Mouse (Mus musculus): ENCODE data around the gene Cipc. TPM values are rescaled to one million over a fixed set of nuclear protein-coding genes. Genes with fewer than 3 reads are reported as not detected.

The Cipc gene
- polyA plus RNA-seq, 1 experiment from 2014 or later: 3.2 TPM

- H3K4me1 ChIP-seq (replicated peaks; ENCODE audit: control insufficient read depth, insufficient read depth, low read length): 0 out of 2 replicates have a peak, but pooled peaks cover 5% of the 10 kb centered on the region
- WGBS: 29% methylated on average over 8 of the region's 8 CpGs
- no peak for TF ChIP-seq CTCF (IDR thresholded peaks at IDR 0.05; ENCODE audit: low read depth)
- H3K9me3 ChIP-seq (ENCODE audit: control insufficient read depth): no peaks in the 10 kb centered on the region
- H3K4me2 ChIP-seq (replicated peaks; ENCODE audit: low read depth): no peak overlapping the region
- no peak overlapping the region for H3K9ac ChIP-seq (ENCODE audit: low read depth, low read length)
- H3K27ac ChIP-seq (ENCODE audit: low read depth, low read length): no peak overlapping the region
- H3K27me3 ChIP-seq (replicated peaks; ENCODE audit: control insufficient read depth, insufficient read depth, low read length): peaks cover 16% of the 10 kb centered on the region; the same call in 1 of the 2 replicates
- H3K4me3 ChIP-seq (ENCODE audit: low read depth, low read length): no peak overlapping the region
- no peak for ATAC-seq
- H3K36me3 ChIP-seq (ENCODE audit: control insufficient read depth, insufficient read depth): no peaks in the 10 kb centered on the region
Measured at GRCm38 (mm10) chr12:86973706-86974105, 26.9 kb downstream of the Cipc start.

GRCm38 (mm10) chr12:86974387-86975288 is 27.8 kb downstream of the Cipc start:
- Histone ChIP-seq H3K27ac (ENCODE audit: low read depth, low read length) (no peak overlapping the region), H3K9ac (ENCODE audit: low read depth, low read length) (no peak overlapping the region), H3K36me3 (ENCODE audit: control insufficient read depth, insufficient read depth) (no peaks in the 10 kb centered on the region), H3K4me3 (ENCODE audit: low read depth, low read length) (peak overlapping the region; percentile 25; the same call in 1 of the 2 replicates), H3K9me3 (ENCODE audit: control insufficient read depth) (no peaks in the 10 kb centered on the region), H3K4me2 (replicated peaks; ENCODE audit: low read depth) (peak overlapping the region; percentile 60), H3K27me3 (replicated peaks; ENCODE audit: control insufficient read depth, insufficient read depth, low read length) (peaks cover 18% of the 10 kb centered on the region; the same call in 1 of the 2 replicates), H3K4me1 (replicated peaks; ENCODE audit: control insufficient read depth, insufficient read depth, low read length) (0 out of 2 replicates have a peak, but pooled peaks cover 5% of the 10 kb centered on the region)
- 8% methylated on average over 40 of the region's 40 CpGs for WGBS
- peak; percentile 94 for TF ChIP-seq CTCF (IDR thresholded peaks at IDR 0.05; ENCODE audit: low read depth)
- no peak for ATAC-seq

- WGBS: 58% methylated on average over 10 of the region's 10 CpGs
Measured at GRCm38 (mm10) chr12:86975761-86976160, 28.9 kb downstream of the Cipc start.

GRCm38 (mm10) chr12:86976511-86977168 is 29.8 kb downstream of the Cipc start:
- Histone ChIP-seq H3K4me3 (ENCODE audit: low read depth, low read length) (no peak overlapping the region), H3K27ac (ENCODE audit: low read depth, low read length) (no peak overlapping the region), H3K4me1 (replicated peaks; ENCODE audit: control insufficient read depth, insufficient read depth, low read length) (0 out of 2 replicates have a peak, but pooled peaks cover 5% of the 10 kb centered on the region), H3K9me3 (ENCODE audit: control insufficient read depth) (no peaks in the 10 kb centered on the region), H3K9ac (ENCODE audit: low read depth, low read length) (no peak overlapping the region), H3K27me3 (replicated peaks; ENCODE audit: control insufficient read depth, insufficient read depth, low read length) (peaks cover 28% of the 10 kb centered on the region; the same call in 1 of the 2 replicates), H3K4me2 (replicated peaks; ENCODE audit: low read depth) (no peak overlapping the region), H3K36me3 (ENCODE audit: control insufficient read depth, insufficient read depth) (no peaks in the 10 kb centered on the region)
- TF ChIP-seq CTCF (IDR thresholded peaks at IDR 0.05; ENCODE audit: low read depth): peak; percentile 60
- ATAC-seq: no peak
- WGBS: 60% methylated on average over 6 of the region's 6 CpGs

More at GRCm38 (mm10) chr12:86975761-86976160, 28.9 kb downstream of the Cipc start:
- H3K9ac ChIP-seq (ENCODE audit: low read depth, low read length): no peak overlapping the region
- H3K4me3 ChIP-seq (ENCODE audit: low read depth, low read length): no peak overlapping the region
- no peaks in the 10 kb centered on the region for H3K9me3 ChIP-seq (ENCODE audit: control insufficient read depth)
- H3K36me3 ChIP-seq (ENCODE audit: control insufficient read depth, insufficient read depth): no peaks in the 10 kb centered on the region
- no peak overlapping the region for H3K4me2 ChIP-seq (replicated peaks; ENCODE audit: low read depth)
- 0 out of 2 replicates have a peak, but pooled peaks cover 5% of the 10 kb centered on the region for H3K4me1 ChIP-seq (replicated peaks; ENCODE audit: control insufficient read depth, insufficient read depth, low read length)
- no peak overlapping the region for H3K27ac ChIP-seq (ENCODE audit: low read depth, low read length)
- ATAC-seq: no peak
- H3K27me3 ChIP-seq (replicated peaks; ENCODE audit: control insufficient read depth, insufficient read depth, low read length): peaks cover 25% of the 10 kb centered on the region; the same call in 1 of the 2 replicates
- no peak for TF ChIP-seq CTCF (IDR thresholded peaks at IDR 0.05; ENCODE audit: low read depth)

- Histone ChIP-seq H3K27me3 (replicated peaks; ENCODE audit: control insufficient read depth, insufficient read depth, low read length) (peaks cover 34% of the 10 kb centered on the region; the same call in 1 of the 2 replicates), H3K4me3 (ENCODE audit: low read depth, low read length) (no peak overlapping the region), H3K4me1 (replicated peaks; ENCODE audit: control insufficient read depth, insufficient read depth, low read length) (0 out of 2 replicates have a peak, but pooled peaks cover 5% of the 10 kb centered on the region), H3K9me3 (ENCODE audit: control insufficient read depth) (no peaks in the 10 kb centered on the region), H3K9ac (ENCODE audit: low read depth, low read length) (no peak overlapping the region), H3K4me2 (replicated peaks; ENCODE audit: low read depth) (no peak overlapping the region), H3K36me3 (ENCODE audit: control insufficient read depth, insufficient read depth) (no peaks in the 10 kb centered on the region), H3K27ac (ENCODE audit: low read depth, low read length) (no peak overlapping the region)
- WGBS: 11% methylated on average over 15 of the region's 15 CpGs
- TF ChIP-seq CTCF (IDR thresholded peaks at IDR 0.05; ENCODE audit: low read depth): no peak
- no peak for ATAC-seq
Measured at GRCm38 (mm10) chr12:86977833-86978232, 31.0 kb downstream of the Cipc start.

- 32% methylated on average over 9 of the region's 9 CpGs for WGBS
- peaks cover 2% of the 10 kb centered on the region; the same call in 1 of the 2 replicates for H3K4me1 ChIP-seq (replicated peaks; ENCODE audit: control insufficient read depth, insufficient read depth, low read length)
- H3K4me2 ChIP-seq (replicated peaks; ENCODE audit: low read depth): no peak overlapping the region
- no peaks in the 10 kb centered on the region for H3K9me3 ChIP-seq (ENCODE audit: control insufficient read depth)
- H3K27ac ChIP-seq (ENCODE audit: low read depth, low read length): no peak overlapping the region
- H3K9ac ChIP-seq (ENCODE audit: low read depth, low read length): no peak overlapping the region
- peaks cover 54% of the 10 kb centered on the region for H3K27me3 ChIP-seq (replicated peaks; ENCODE audit: control insufficient read depth, insufficient read depth, low read length)
- no peak overlapping the region for H3K4me3 ChIP-seq (ENCODE audit: low read depth, low read length)
- TF ChIP-seq CTCF (IDR thresholded peaks at IDR 0.05; ENCODE audit: low read depth): peak; percentile 46
- no peak for ATAC-seq
- H3K36me3 ChIP-seq (ENCODE audit: control insufficient read depth, insufficient read depth): no peaks in the 10 kb centered on the region
Measured at GRCm38 (mm10) chr12:86981180-86981579, 34.3 kb downstream of the Cipc start.

All from intestine, postnatal 0 days (tissue).